Mouse (Mus musculus): Measurements from ENCODE around the gene Pcsk6. TPM values are rescaled to one million over a fixed set of nuclear protein-coding genes. Genes with fewer than 3 reads are reported as not detected.
"Not testable (repeated sequence)": the region's sequence is repeated elsewhere in the genome, so short reads cannot be mapped to it uniquely, and the experiment has no call there.

The Pcsk6 gene
- polyA plus RNA-seq, 1 experiment = 0.06 TPM

DNA sequence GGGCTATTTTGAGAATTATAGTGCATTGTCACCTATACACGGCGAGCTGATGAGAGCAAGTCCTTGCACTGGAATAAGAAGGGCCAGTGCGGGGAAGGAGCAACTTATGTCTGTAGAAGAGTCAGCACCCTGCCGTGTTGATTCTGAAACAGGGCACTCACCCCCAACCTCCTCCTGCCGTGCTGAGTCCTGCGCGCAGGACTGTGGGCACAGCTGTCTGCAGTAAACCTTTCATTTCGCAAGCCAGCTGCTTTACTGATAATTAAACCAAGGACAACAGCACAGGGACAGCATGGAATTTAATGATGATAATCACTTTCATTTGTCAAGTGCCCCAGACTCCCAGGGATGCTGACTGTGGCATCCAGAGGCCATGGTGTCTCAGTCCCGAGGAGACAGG, 183.1 kb downstream of the Pcsk6 start:
- Histone ChIP-seq H3K4me3 (ENCODE audit: insufficient read depth, poor library complexity, severe bottlenecking) (no peak overlapping the region), H3K27me3 (ENCODE audit: control insufficient read depth, insufficient read depth, insufficient read length) (peaks cover 87% of the 10 kb centered on the region), H3K36me3 (ENCODE audit: control insufficient read depth, insufficient read depth) (no peaks in the 10 kb centered on the region), H3ac (ENCODE audit: control insufficient read depth, insufficient read length, low read depth) (no peak overlapping the region), H3K79me3 (ENCODE audit: low read depth) (no peaks in the 10 kb centered on the region), H3K79me2 (ENCODE audit: control insufficient read depth, insufficient read depth) (no peaks in the 10 kb centered on the region)
- TF ChIP-seq MYOD1 (IDR thresholded peaks at IDR 0.05; ENCODE audit: control insufficient read depth, insufficient read length, low read depth) (no peak), MAX (IDR thresholded peaks at IDR 0.05) (no peak), FOSL1 (IDR thresholded peaks at IDR 0.05; ENCODE audit: insufficient read depth, low read length, poor library complexity, severe bottlenecking) (no peak), MYOG (IDR thresholded peaks at IDR 0.05; ENCODE audit: control insufficient read depth, extremely low read depth, insufficient read length) (no peak), USF1 (IDR thresholded peaks at IDR 0.05; ENCODE audit: low read depth) (no peak), CEBPB (IDR thresholded peaks at IDR 0.05; ENCODE audit: low read depth) (no peak), CTCF (IDR thresholded peaks at IDR 0.05; ENCODE audit: control insufficient read depth, insufficient read depth, insufficient read length) (no peak)

DNA sequence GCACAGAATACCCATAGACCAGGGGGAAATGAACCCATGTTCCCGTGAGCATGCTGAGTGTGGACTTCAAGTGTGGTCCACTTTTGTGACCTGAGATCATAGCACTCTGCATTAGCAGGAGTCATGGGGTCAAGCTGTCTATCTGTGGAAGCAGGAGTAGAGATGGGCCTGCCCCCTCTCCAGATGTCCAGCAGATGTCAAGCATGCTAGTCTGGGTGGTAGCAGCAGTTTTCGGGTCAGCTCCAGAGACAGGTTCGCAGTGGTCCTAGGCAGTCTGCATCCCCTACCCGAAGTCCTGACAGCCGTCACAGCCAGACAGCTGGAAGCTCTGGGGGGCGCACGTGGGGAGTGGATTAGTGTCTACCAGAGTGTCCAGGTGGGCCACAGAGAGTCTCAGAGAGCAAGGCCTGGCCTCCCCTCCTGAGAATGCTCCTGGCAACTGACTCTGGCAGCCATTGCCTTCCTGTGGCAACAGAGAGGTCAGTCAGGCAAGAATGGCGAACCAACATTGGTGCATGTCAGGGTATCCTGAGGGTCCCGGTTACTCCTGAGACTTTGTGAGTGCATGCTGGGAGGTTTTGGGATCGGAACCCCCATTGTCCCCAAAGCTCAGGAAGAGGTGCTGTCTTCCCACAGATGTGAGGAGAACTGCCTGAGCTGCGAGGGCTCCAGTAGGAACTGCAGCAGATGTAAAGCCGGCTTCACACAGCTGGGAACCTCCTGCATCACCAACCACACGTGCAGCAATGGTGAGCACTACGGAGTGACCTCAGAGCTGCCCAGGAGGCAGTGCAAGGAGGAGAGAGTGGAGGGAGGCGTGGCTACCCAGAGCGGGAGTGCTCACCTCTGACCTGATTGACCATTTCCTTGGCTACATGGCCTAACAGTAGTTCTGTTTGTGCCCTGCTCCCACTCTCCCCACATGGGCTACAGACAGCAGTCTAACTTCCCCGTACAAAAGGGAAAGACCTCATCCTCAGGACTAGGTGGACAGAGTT, 185.7 kb downstream of the Pcsk6 start:
- Histone ChIP-seq H3K79me3 (ENCODE audit: low read depth) (no peaks in the 10 kb centered on the region), H3K4me3 (ENCODE audit: insufficient read depth, poor library complexity, severe bottlenecking) (no peak overlapping the region), H3K79me2 (ENCODE audit: control insufficient read depth, insufficient read depth) (no peaks in the 10 kb centered on the region), H3ac (ENCODE audit: control insufficient read depth, insufficient read length, low read depth) (no peak overlapping the region), H3K36me3 (ENCODE audit: control insufficient read depth, insufficient read depth) (no peaks in the 10 kb centered on the region), H3K27me3 (ENCODE audit: control insufficient read depth, insufficient read depth, insufficient read length) (peaks cover 81% of the 10 kb centered on the region)
- TF ChIP-seq USF1 (IDR thresholded peaks at IDR 0.05; ENCODE audit: low read depth) (no peak), MYOD1 (IDR thresholded peaks at IDR 0.05; ENCODE audit: control insufficient read depth, insufficient read length, low read depth) (no peak), CEBPB (IDR thresholded peaks at IDR 0.05; ENCODE audit: low read depth) (no peak), MYOG (IDR thresholded peaks at IDR 0.05; ENCODE audit: control insufficient read depth, extremely low read depth, insufficient read length) (no peak), MAX (IDR thresholded peaks at IDR 0.05) (no peak), CTCF (IDR thresholded peaks at IDR 0.05; ENCODE audit: control insufficient read depth, insufficient read depth, insufficient read length) (no peak), FOSL1 (IDR thresholded peaks at IDR 0.05; ENCODE audit: insufficient read depth, low read length, poor library complexity, severe bottlenecking) (no peak)

DNA sequence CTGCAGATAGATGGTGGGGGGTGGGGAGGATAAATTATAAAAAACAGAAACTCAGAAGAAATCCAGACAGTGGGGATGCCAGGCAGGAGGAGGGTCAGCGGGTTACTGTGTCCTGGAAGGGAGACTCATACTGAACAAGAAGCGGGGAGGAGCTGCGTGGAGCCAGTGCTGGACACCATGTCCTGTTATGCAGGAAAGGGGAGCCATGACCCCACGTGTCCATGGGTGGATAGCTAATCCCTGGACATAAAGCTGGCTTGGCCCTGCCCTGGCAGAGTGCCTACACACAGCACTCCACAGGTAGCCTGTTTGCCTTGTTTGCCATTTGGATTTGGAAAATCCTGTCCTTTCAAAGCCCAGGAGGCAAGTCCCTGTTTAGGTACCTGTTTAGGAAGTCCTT, 186.4 kb downstream of the Pcsk6 start:
- Histone ChIP-seq H3K79me2 (ENCODE audit: control insufficient read depth, insufficient read depth) (no peaks in the 10 kb centered on the region), H3K27me3 (ENCODE audit: control insufficient read depth, insufficient read depth, insufficient read length) (peaks cover 77% of the 10 kb centered on the region)

DNA sequence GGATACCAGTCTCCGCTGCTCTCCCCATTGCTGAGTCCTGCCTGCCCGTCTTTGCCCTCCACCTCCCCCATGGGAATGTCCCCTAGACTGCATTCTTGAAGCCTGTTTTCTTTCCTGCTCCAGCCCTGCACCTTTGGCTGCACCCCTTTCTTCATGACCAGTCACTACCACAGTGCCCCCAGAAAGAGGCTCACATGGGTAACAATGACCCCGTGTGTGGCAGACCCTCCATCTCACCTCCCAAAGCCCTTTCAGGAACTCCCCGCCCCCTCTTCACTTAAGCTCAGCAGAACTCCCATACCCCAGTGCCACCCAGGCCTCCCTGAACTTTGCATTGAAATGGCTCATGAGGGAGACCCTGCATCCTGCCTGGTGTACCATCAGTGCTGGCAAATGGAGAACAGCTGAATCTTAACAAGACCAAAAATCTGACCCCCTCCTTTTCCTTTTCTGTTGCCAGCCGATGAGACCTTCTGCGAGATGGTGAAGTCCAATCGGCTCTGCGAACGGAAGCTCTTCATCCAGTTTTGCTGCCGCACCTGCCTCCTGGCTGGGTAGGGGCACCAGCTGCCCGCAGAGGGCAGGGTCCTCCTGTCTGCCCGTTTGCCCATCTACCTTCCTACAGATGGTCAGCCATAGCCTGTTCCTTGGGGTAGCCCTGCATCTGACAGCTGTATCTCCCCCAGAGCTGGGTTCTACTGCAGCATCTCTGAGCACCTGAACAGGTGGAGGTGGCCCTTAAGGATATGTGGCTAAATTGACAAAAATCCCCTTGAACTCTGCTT, 187.1 kb downstream of the Pcsk6 start:
- TF ChIP-seq MAX (IDR thresholded peaks at IDR 0.05) (no peak), CTCF (IDR thresholded peaks at IDR 0.05; ENCODE audit: control insufficient read depth, insufficient read depth, insufficient read length) (no peak), CEBPB (IDR thresholded peaks at IDR 0.05; ENCODE audit: low read depth) (no peak), MYOD1 (IDR thresholded peaks at IDR 0.05; ENCODE audit: control insufficient read depth, insufficient read length, low read depth) (no peak), MYOG (IDR thresholded peaks at IDR 0.05; ENCODE audit: control insufficient read depth, extremely low read depth, insufficient read length) (no peak), USF1 (IDR thresholded peaks at IDR 0.05; ENCODE audit: low read depth) (no peak), FOSL1 (IDR thresholded peaks at IDR 0.05; ENCODE audit: insufficient read depth, low read length, poor library complexity, severe bottlenecking) (no peak)
- H3K27me3 ChIP-seq (ENCODE audit: control insufficient read depth, insufficient read depth, insufficient read length) = peaks cover 70% of the 10 kb centered on the region
- no peaks in the 10 kb centered on the region for H3K36me3 ChIP-seq (ENCODE audit: control insufficient read depth, insufficient read depth)

More for the DNA sequence above, 186.4 kb downstream of the Pcsk6 start:
- Histone ChIP-seq H3ac (ENCODE audit: control insufficient read depth, insufficient read length, low read depth) (no peak overlapping the region), H3K79me3 (ENCODE audit: low read depth) (no peaks in the 10 kb centered on the region), H3K4me3 (ENCODE audit: insufficient read depth, poor library complexity, severe bottlenecking) (no peak overlapping the region), H3K36me3 (ENCODE audit: control insufficient read depth, insufficient read depth) (no peaks in the 10 kb centered on the region)
- TF ChIP-seq USF1 (IDR thresholded peaks at IDR 0.05; ENCODE audit: low read depth) = no peak
- no peak for TF ChIP-seq CTCF (IDR thresholded peaks at IDR 0.05; ENCODE audit: control insufficient read depth, insufficient read depth, insufficient read length)
- TF ChIP-seq MAX (IDR thresholded peaks at IDR 0.05) = no peak
- TF ChIP-seq MYOG (IDR thresholded peaks at IDR 0.05; ENCODE audit: control insufficient read depth, extremely low read depth, insufficient read length) = no peak
- no peak for TF ChIP-seq FOSL1 (IDR thresholded peaks at IDR 0.05; ENCODE audit: insufficient read depth, low read length, poor library complexity, severe bottlenecking)
- no peak for TF ChIP-seq MYOD1 (IDR thresholded peaks at IDR 0.05; ENCODE audit: control insufficient read depth, insufficient read length, low read depth)
- no peak for TF ChIP-seq CEBPB (IDR thresholded peaks at IDR 0.05; ENCODE audit: low read depth)

DNA sequence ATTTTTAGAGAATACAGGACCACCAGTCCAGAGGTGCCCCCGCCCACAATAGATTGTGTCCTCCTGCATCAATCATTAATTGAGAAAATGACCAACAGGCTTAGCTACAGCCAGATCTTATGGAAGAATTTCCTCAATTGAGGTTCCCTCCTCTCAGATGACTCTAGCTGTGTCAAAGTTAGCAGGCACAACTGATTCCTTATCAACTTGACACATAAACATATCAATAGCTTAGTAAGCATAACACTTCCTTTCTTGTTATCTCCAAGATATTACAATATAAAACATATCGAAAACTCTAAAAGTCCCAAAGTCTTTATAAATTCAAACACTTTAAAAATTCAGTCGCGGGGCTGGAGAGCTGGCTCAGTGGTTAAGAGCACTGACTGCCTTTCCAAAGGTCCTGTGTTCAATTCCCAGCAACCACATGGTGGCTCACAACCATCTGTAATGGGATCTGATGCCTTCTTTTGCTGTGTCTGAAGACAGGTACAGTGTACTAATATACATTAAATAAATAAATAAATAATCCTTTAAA, 192.5 kb downstream of the Pcsk6 start:
- Histone ChIP-seq H3ac (ENCODE audit: control insufficient read depth, insufficient read length, low read depth) (no peak overlapping the region), H3K27me3 (ENCODE audit: control insufficient read depth, insufficient read depth, insufficient read length) (peaks cover 19% of the 10 kb centered on the region), H3K79me2 (ENCODE audit: control insufficient read depth, insufficient read depth) (no peaks in the 10 kb centered on the region), H3K79me3 (ENCODE audit: low read depth) (no peaks in the 10 kb centered on the region), H3K4me3 (ENCODE audit: insufficient read depth, poor library complexity, severe bottlenecking) (no peak overlapping the region), H3K36me3 (ENCODE audit: control insufficient read depth, insufficient read depth) (no peaks in the 10 kb centered on the region)
- no peak for TF ChIP-seq USF1 (IDR thresholded peaks at IDR 0.05; ENCODE audit: low read depth)
- TF ChIP-seq MYOD1 (IDR thresholded peaks at IDR 0.05; ENCODE audit: control insufficient read depth, insufficient read length, low read depth) = no peak
- TF ChIP-seq CTCF (IDR thresholded peaks at IDR 0.05; ENCODE audit: control insufficient read depth, insufficient read depth, insufficient read length) = no peak
- TF ChIP-seq MAX (IDR thresholded peaks at IDR 0.05) = no peak
- TF ChIP-seq CEBPB (IDR thresholded peaks at IDR 0.05; ENCODE audit: low read depth) = no peak
- TF ChIP-seq FOSL1 (IDR thresholded peaks at IDR 0.05; ENCODE audit: insufficient read depth, low read length, poor library complexity, severe bottlenecking) = no peak
- no peak for TF ChIP-seq MYOG (IDR thresholded peaks at IDR 0.05; ENCODE audit: control insufficient read depth, extremely low read depth, insufficient read length)

More for the DNA sequence above, 187.1 kb downstream of the Pcsk6 start:
- Histone ChIP-seq H3K79me3 (ENCODE audit: low read depth) (no peaks in the 10 kb centered on the region), H3ac (ENCODE audit: control insufficient read depth, insufficient read length, low read depth) (no peak overlapping the region), H3K79me2 (ENCODE audit: control insufficient read depth, insufficient read depth) (no peaks in the 10 kb centered on the region), H3K4me3 (ENCODE audit: insufficient read depth, poor library complexity, severe bottlenecking) (no peak overlapping the region)

DNA sequence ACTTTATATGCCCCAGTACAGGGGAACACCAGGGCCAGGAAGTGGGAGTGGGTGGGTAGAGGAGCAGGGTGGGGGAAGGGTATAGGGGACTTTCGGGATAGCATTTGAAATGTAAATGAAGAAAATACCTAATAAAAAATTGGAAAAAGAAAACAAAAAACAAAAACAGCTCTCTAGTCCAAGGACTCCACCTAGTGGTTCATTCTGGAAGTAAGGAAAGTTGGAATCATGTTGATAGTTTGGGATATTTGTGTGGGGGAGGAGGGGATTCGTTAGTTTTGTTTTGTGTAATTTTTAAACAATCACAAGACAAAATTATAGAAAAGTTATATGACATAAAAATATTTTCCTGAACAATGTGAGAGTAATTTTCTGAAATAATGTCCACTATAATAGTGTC, 193.8 kb downstream of the Pcsk6 start:
- not testable (repeated sequence) for H3K4me3 ChIP-seq (ENCODE audit: insufficient read depth, poor library complexity, severe bottlenecking); H3K36me3 ChIP-seq (ENCODE audit: control insufficient read depth, insufficient read depth); H3K79me2 ChIP-seq (ENCODE audit: control insufficient read depth, insufficient read depth); H3ac ChIP-seq (ENCODE audit: control insufficient read depth, insufficient read length, low read depth); H3K79me3 ChIP-seq (ENCODE audit: low read depth)
- H3K27me3 ChIP-seq (ENCODE audit: control insufficient read depth, insufficient read depth, insufficient read length) = peaks cover 10% of the 10 kb centered on the region
